Mouse (Mus musculus) kidney, adult 2 months (tissue): ENCODE measurements at regions not wholly inside any gene's neighbourhood (a gene's known extent, or its start where the extent isn't known, plus 50 kb on each side); places are given as distances from the start of the nearest gene placed in this dataset.
A peak's percentile ranks its signal among the peaks of the same experiment; 100 is the strongest.

Experiments used
- DNase-seq: peaks from one replicate; pipeline ENCODE4 v3.0.0; 2021
- H3K27ac ChIP-seq: fragments of 200-500 bp; 2 replicates; pipeline ENCODE4 v1.5.1; 2012; ENCODE audit warnings: low read depth, low read length, control low read depth, inconsistent platforms; ENCODE audit not compliant: insufficient read depth
- H3K27me3 ChIP-seq: fragments of 200-500 bp; replicated peaks from 2 replicates; pipeline ENCODE4 v1.6.1; 2012; ENCODE audit warnings: mild to moderate bottlenecking, moderate library complexity, low read length, inconsistent platforms; ENCODE audit not compliant: control insufficient read depth, insufficient read depth
- H3K36me3 ChIP-seq: fragments of 200-500 bp; 2 replicates; pipeline ENCODE4 v1.6.1; 2012; ENCODE audit warnings: mild to moderate bottlenecking, moderate library complexity, low read length, inconsistent platforms; ENCODE audit not compliant: control insufficient read depth, insufficient read depth
- H3K4me1 ChIP-seq: fragments of 200-500 bp; 2 replicates; pipeline ENCODE4 v1.6.1; 2011; ENCODE audit warnings: low read length; ENCODE audit not compliant: control insufficient read depth, insufficient read depth
- H3K4me3 ChIP-seq: fragments of 200-500 bp; 2 replicates; pipeline ENCODE4 v1.5.1; 2011; ENCODE audit warnings: mild to moderate bottlenecking, low read depth, low read length, control low read depth; ENCODE audit not compliant: insufficient read depth
- CTCF ChIP-seq: fragments of 200-500 bp; conservative IDR thresholded peaks from 2 replicates; pipeline ENCODE4 v1.5.1; 2011; ENCODE audit warnings: low read depth, mild to moderate bottlenecking, control low read depth, low read length, moderate library complexity, mixed read lengths; ENCODE audit not compliant: insufficient read depth, insufficient read length
- POLR2A ChIP-seq: fragments of 200-500 bp; IDR thresholded peaks from one replicate; pipeline ENCODE4 v1.6.1; 2011; ENCODE audit warnings: low read depth, low read length, control low read depth
- WGBS: fragments of 180-500 bp; shearing (Covaris S2); methylation state at CpG from one replicate; pipeline ENCODE4 v1.1.7; 2018; 5-methylcytosine and 5-hydroxymethylcytosine counted together

GRCm38 (mm10) chr15:9898211-9898610 is 149.5 kb upstream of the Spef2 start:
- Histone ChIP-seq H3K4me3 (no peak overlapping the region), H3K4me1 (no peaks in the 10 kb centered on the region), H3K27me3 (no peaks in the 10 kb centered on the region), H3K27ac (no peak overlapping the region), H3K36me3 (no peaks in the 10 kb centered on the region)
- 55% methylated on average over 2 of the region's 2 CpGs for WGBS
- TF ChIP-seq POLR2A (no peak), CTCF (no peak)
- DNase-seq: no peak

DNA sequence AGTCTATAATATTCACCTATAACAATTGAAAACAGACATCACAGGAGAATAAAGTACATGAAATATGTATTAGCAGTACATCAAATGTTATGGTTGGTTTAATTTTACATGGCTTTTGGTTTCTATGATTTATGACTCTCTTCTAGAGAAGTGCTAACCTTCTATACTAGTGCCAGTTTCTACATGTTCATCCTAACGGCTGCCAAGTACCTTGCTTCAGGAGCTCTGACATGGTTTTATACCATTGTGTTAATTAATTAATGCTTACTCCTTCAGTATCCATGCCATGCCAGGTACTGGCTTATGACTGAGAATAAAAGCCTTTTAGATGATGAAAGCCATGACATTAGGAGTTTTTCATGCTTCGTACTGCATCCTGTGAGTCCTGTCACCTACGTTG is 144.5 kb upstream of the Spef2 start:
- H3K27me3 ChIP-seq: no peaks in the 10 kb centered on the region
- H3K4me3 ChIP-seq: no peak overlapping the region
- H3K27ac ChIP-seq: no peak overlapping the region
- H3K36me3 ChIP-seq: no peaks in the 10 kb centered on the region
- TF ChIP-seq CTCF (no peak), POLR2A (no peak)
- no peak for DNase-seq
- H3K4me1 ChIP-seq: no peaks in the 10 kb centered on the region
- 83% methylated on average over 3 of the region's 3 CpGs for WGBS

DNA sequence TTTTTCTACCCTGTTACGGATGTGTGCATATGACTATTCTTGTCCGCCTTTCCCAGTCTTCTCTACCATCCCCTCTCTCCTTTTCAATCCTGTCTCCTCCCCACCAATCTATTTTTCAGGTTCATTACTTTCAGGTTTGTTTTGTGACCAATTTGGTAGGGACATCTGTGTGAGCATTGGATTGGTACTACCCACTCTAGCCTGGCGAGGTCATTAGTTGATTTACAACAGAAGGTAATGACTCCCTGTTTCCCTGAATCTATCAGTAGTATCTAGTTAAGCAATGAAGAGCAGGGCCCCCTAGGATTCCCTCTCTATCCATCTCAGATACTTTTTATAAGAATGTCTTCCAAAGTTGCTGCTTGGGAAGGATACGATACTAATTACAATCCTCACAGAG is 143.5 kb upstream of the Spef2 start:
- Histone ChIP-seq H3K36me3 (no peaks in the 10 kb centered on the region), H3K27ac (no peak overlapping the region), H3K4me1 (no peaks in the 10 kb centered on the region), H3K4me3 (no peak overlapping the region), H3K27me3 (no peaks in the 10 kb centered on the region)
- DNase-seq: no peak
- no peak for TF ChIP-seq POLR2A
- 55% methylated on average over 4 of the region's 4 CpGs for WGBS

- DNase-seq: no peak
- WGBS: 52% methylated on average over 5 of the region's 5 CpGs
- TF ChIP-seq CTCF: no peak
- TF ChIP-seq POLR2A: no peak
These were observed 142.8 kb upstream of the Spef2 start for GRCm38 (mm10) chr15:9891446-9891845.

DNA sequence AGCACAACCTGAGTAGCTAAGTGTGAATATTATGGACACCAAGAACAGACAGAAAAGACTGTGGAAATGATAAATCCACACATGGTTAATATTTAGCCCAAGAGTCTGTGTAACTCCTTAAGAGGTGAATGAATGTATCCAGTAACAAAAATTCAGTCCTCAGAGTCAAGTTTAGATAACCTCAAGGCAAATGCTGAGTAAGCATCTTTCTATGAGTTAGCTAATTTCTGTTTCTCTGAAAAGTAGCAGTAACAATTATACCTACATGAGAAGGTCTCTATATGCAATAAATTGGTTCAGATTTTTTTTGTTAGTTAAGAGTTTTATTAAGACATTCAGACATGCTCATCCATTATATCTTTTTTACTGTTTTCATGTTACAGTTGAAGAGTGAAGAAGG is 127.1 kb upstream of the Spef2 start:
- TF ChIP-seq POLR2A (no peak), CTCF (no peak)
- Histone ChIP-seq H3K4me3 (no peak overlapping the region), H3K4me1 (no peaks in the 10 kb centered on the region), H3K27me3 (no peaks in the 10 kb centered on the region), H3K36me3 (no peaks in the 10 kb centered on the region), H3K27ac (no peak overlapping the region)
- no peak for DNase-seq

More at GRCm38 (mm10) chr15:9891446-9891845, 142.8 kb upstream of the Spef2 start:
- Histone ChIP-seq H3K4me1 (no peaks in the 10 kb centered on the region), H3K27ac (no peak overlapping the region), H3K27me3 (no peaks in the 10 kb centered on the region), H3K36me3 (no peaks in the 10 kb centered on the region), H3K4me3 (no peak overlapping the region)

DNA sequence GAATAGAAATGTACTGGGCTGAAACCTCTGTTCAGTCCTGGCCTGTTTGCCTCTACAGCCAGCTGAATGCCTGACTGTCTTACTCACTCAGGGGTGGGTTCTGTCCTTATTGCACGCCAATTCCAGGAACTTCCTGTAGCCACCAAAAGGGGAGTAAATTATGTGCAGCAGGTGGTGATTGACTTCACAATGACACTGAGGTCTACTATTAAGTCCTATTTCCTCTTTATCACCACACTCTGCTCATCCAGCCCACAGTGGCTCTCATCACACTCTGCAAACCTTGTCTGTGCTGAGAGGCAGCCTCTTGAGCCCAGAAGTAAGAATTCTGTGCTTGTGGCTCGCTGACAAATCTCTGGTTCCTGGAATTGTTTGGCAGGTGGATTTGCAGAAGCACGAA is 121.5 kb upstream of the Spef2 start:
- Histone ChIP-seq H3K27me3 (no peaks in the 10 kb centered on the region), H3K36me3 (no peaks in the 10 kb centered on the region), H3K4me1 (no peaks in the 10 kb centered on the region), H3K27ac (no peak overlapping the region), H3K4me3 (no peak overlapping the region)
- WGBS: 66% methylated on average over 3 of the region's 3 CpGs
- DNase-seq: no peak
- TF ChIP-seq CTCF (no peak), POLR2A (no peak)

- Histone ChIP-seq H3K4me1 (no peaks in the 10 kb centered on the region), H3K27me3 (no peaks in the 10 kb centered on the region), H3K36me3 (no peaks in the 10 kb centered on the region), H3K27ac (no peak overlapping the region), H3K4me3 (no peak overlapping the region)
- peak; percentile 26 for DNase-seq
- no peak for TF ChIP-seq CTCF
- TF ChIP-seq POLR2A: no peak
- 77% methylated on average over 1 of the region's 1 CpGs for WGBS
These were observed 116.1 kb upstream of the Spef2 start for GRCm38 (mm10) chr15:9864778-9865177.

DNA sequence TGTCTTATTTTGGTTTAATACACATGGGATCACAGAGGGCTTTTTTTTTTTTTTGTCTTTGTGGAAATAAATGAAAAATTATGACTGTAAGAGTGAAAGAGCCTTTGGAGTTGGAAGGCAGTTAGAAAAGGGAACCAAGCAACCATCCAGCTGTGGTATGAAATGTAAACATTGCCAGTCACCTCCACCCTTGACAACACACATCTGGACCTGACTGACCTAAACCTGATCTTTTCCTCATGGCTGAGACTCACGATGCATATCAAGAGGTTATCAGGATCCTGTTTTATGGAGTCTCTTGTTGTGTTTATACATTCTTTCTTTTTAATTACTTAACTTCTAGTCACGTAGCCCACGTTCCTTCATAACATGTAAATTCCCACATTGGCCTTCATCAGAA is 113.2 kb upstream of the Spef2 start:
- Histone ChIP-seq H3K4me3 (no peak overlapping the region), H3K27ac (no peak overlapping the region), H3K4me1 (no peaks in the 10 kb centered on the region), H3K36me3 (no peaks in the 10 kb centered on the region), H3K27me3 (no peaks in the 10 kb centered on the region)
- WGBS: 35% methylated on average over 3 of the region's 3 CpGs
- no peak for TF ChIP-seq POLR2A
- no peak for TF ChIP-seq CTCF
- no peak for DNase-seq
